Mouse (Mus musculus): ENCODE results near the gene Bex1. TPM values are rescaled to one million over a fixed set of nuclear protein-coding genes. Genes with fewer than 3 reads are reported as not detected.

The Bex1 gene
- polyA plus RNA-seq, 1 experiment from 2014 or later, result 179 TPM

DNA sequence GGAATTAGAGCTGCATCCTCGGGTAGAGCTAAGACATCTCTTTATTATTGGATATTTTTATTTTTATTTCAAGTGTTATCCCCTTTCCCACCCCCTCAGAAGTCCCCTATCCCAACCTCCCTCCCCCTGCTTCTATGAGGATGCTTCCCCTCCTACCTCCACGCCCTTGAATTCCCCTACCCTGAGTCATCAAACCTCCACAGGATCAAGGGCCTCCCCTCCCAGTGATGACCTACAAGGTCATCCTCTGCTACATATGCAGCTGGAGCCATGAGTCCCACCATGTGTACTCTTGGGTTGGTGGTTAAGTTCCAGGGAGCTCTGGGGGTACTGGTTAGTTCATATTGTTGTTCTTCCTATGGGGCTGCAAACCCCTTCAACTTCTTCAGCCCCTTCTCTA is 1.9 kb downstream of the Bex1 start:
- WGBS, result 72% methylated on average over 2 of the region's 2 CpGs

DNA sequence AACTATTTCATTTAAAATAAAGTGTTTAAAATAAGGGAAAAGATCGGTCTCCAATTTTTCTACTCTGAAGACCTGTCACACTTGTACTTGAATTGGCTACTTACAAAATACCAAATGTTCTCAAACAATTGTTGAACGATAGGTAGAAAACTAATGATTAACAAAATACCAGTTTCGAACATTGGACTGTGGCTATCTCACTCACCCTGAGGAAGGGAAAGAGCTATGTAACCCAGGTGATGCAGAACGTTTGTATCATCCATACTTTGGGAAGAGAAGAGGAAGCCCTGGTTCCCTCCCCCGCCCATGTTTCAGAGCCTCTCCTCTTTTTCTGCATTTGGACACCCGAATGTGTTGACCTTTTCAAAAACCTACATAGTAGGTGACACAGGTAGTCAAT is 10.9 kb downstream of the Bex1 start:
- 87% methylated on average over 6 of the region's 6 CpGs for WGBS
- Histone ChIP-seq H3K27me3 (peaks cover 6% of the 10 kb centered on the region), H3K27ac (no peak overlapping the region), H3K4me1 (replicated peaks) (no peaks in the 10 kb centered on the region), H3K4me3 (replicated peaks) (no peak overlapping the region), H3K4me2 (replicated peaks) (no peak overlapping the region), H3K9ac (replicated peaks) (no peak overlapping the region), H3K36me3 (no peaks in the 10 kb centered on the region), H3K9me3 (no peaks in the 10 kb centered on the region)
- no peak for ATAC-seq

More for the DNA sequence above, 1.9 kb downstream of the Bex1 start:
- Histone ChIP-seq H3K36me3 (no peaks in the 10 kb centered on the region), H3K9me3 (no peaks in the 10 kb centered on the region), H3K4me3 (replicated peaks) (no peak overlapping the region), H3K27ac (no peak overlapping the region), H3K4me2 (replicated peaks) (no peak overlapping the region), H3K27me3 (no peaks in the 10 kb centered on the region), H3K4me1 (replicated peaks) (no peaks in the 10 kb centered on the region; the same call in 1 of the 2 replicates), H3K9ac (replicated peaks) (no peak overlapping the region)
- ATAC-seq, result no peak

GRCm38 (mm10) chrX:136203664-136204066 is 11.6 kb downstream of the Bex1 start, which contains the start of gene Tceal5:
TSS of gene Tceal5 (minus strand) at chrX:136203876.
- peaks cover 6% of the 10 kb centered on the region for H3K27me3 ChIP-seq
- WGBS, result 29% methylated on average over 9 of the region's 9 CpGs
- peak; percentile 95 for ATAC-seq
- H3K9ac ChIP-seq (replicated peaks), result peak within 1 kb of the TSS; percentile 67
- H3K4me1 ChIP-seq (replicated peaks), result no peaks in the 10 kb centered on the region
- peak within 1 kb of the TSS; percentile 70 for H3K27ac ChIP-seq
- H3K9me3 ChIP-seq, result no peaks in the 10 kb centered on the region
- peak within 1 kb of the TSS; percentile 57 for H3K4me2 ChIP-seq (replicated peaks)
- H3K4me3 ChIP-seq (replicated peaks), result peak within 1 kb of the TSS; percentile 50
- H3K36me3 ChIP-seq, result no peaks in the 10 kb centered on the region

GRCm38 (mm10) chrX:136203257-136203656 is 12.1 kb downstream of the Bex1 start:
- peak overlapping the region; percentile 50 for H3K4me3 ChIP-seq (replicated peaks)
- no peaks in the 10 kb centered on the region for H3K9me3 ChIP-seq
- H3K9ac ChIP-seq (replicated peaks), result peak overlapping the region; percentile 67
- H3K4me1 ChIP-seq (replicated peaks), result no peaks in the 10 kb centered on the region
- WGBS, result 27% methylated on average over 7 of the region's 7 CpGs
- peaks cover 6% of the 10 kb centered on the region for H3K27me3 ChIP-seq
- H3K4me2 ChIP-seq (replicated peaks), result peak overlapping the region; percentile 57
- ATAC-seq, result peak; percentile 77
- peak overlapping the region; percentile 70 for H3K27ac ChIP-seq
- H3K36me3 ChIP-seq, result no peaks in the 10 kb centered on the region

GRCm38 (mm10) chrX:136196873-136197272 is 18.4 kb downstream of the Bex1 start:
- Histone ChIP-seq H3K4me1 (replicated peaks) (no peaks in the 10 kb centered on the region), H3K4me2 (replicated peaks) (no peak overlapping the region), H3K4me3 (replicated peaks) (no peak overlapping the region), H3K27ac (no peak overlapping the region), H3K27me3 (peaks cover 1% of the 10 kb centered on the region; the same call in 1 of the 2 replicates), H3K36me3 (no peaks in the 10 kb centered on the region), H3K9me3 (no peaks in the 10 kb centered on the region), H3K9ac (replicated peaks) (no peak overlapping the region)
- ATAC-seq, result no peak
- 48% methylated on average over 1 of the region's 1 CpGs for WGBS

GRCm38 (mm10) chrX:136195193-136195944 is 19.9 kb downstream of the Bex1 start:
- Histone ChIP-seq H3K4me3 (replicated peaks) (no peak overlapping the region), H3K36me3 (no peaks in the 10 kb centered on the region), H3K9ac (replicated peaks) (no peak overlapping the region), H3K27me3 (no peaks in the 10 kb centered on the region; the same call in 1 of the 2 replicates), H3K27ac (no peak overlapping the region), H3K9me3 (no peaks in the 10 kb centered on the region), H3K4me2 (replicated peaks) (no peak overlapping the region), H3K4me1 (replicated peaks) (no peaks in the 10 kb centered on the region)
- ATAC-seq, result no peak
- 82% methylated on average over 16 of the region's 16 CpGs for WGBS

DNA sequence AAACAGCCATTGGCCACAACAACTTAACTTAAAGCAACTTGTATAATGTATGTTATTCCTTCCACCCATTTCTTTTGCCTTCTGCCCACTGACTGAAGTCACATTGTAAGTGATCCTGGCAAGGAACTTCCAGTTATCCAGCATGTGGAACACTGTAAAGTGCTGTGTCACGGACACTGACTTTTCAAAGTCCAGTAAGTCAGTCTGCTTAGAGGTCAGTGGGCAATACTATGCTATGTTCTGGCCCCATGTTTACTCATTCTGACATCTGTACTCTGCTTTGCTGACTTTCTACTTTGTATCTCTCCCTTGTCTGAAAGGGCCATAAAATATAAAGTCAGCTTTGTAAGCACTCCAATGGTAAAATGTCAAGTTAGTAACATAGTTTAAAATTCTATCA is 32.2 kb downstream of the Bex1 start:
- Histone ChIP-seq H3K36me3 (no peaks in the 10 kb centered on the region), H3K4me3 (replicated peaks) (no peak overlapping the region), H3K9me3 (no peaks in the 10 kb centered on the region), H3K27me3 (no peaks in the 10 kb centered on the region), H3K4me2 (replicated peaks) (no peak overlapping the region), H3K9ac (replicated peaks) (no peak overlapping the region), H3K4me1 (replicated peaks) (no peaks in the 10 kb centered on the region), H3K27ac (no peak overlapping the region)
- ATAC-seq, result no peak
- 82% methylated on average over 1 of the region's 1 CpGs for WGBS

DNA sequence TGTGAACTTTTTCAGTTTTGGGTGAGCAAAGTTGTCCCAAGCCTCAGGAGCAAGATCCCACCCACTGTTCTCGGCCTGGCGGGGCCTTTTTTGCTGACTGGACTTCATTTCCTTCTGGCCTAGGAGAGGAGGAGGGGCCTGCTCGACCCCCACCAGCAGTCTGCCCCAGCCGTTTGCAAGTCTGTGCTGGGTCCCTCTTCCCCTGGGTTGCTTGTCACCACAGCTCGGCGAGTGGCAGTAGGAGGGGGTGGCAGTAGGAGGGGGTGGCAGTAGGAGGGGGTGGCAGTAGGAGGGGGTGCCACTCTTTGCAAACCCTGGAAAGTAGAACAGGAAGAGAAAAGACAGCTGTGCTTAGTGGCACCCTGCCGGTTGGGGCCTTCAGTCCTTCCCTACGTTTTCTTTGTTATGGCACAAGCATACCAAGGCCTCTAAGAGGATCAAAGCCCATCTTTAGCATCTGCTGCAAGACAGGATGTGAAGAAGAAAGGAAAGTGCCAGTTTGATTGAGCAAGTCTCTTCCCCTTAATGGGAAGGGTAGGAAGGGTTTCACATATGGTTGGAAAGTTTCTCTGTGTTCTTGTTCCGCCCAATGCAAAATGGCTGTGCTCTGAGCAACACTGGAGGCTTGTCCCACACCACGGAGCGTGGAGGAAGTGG is 34.3 kb downstream of the Bex1 start:
- H3K4me3 ChIP-seq (replicated peaks), result no peak overlapping the region
- peak; percentile 63; the same call in 1 of the 2 replicates for ATAC-seq
- WGBS, result 22% methylated on average over 11 of the region's 11 CpGs

DNA sequence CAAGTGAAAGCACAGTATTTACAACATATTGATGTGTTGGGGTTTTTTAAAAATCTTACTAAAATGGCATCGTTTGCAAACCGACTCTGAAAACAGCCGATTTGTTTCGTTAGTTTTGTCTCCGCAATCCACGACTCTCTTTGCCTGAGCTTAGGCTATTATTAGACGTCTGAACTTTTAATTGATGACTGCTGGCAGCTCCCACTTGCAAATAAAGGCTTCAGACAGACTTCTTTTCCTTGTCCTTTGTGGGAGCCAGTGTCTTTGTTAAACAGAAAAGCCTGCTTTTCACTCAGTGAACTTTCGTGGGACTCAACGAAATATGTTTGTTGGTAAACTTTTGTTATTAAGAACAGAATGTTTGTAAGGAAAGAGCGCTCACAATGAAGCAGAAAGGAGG is 42.5 kb downstream of the Bex1 start:
- Histone ChIP-seq H3K27me3 (peaks cover 6% of the 10 kb centered on the region; the same call in 1 of the 2 replicates), H3K4me1 (replicated peaks) (peaks cover 4% of the 10 kb centered on the region; the same call in 1 of the 2 replicates), H3K27ac (peak overlapping the region; percentile 58), H3K36me3 (no peaks in the 10 kb centered on the region), H3K9me3 (no peaks in the 10 kb centered on the region), H3K4me2 (replicated peaks) (peak overlapping the region; percentile 56), H3K4me3 (replicated peaks) (peak overlapping the region; percentile 56), H3K9ac (replicated peaks) (0 out of 2 replicates have a peak overlapping the region, but pooled peaks have one; percentile 37)
- WGBS, result 25% methylated on average over 10 of the region's 10 CpGs
- no peak for ATAC-seq

More for the DNA sequence above, 34.3 kb downstream of the Bex1 start:
- Histone ChIP-seq H3K27ac (no peak overlapping the region), H3K9me3 (no peaks in the 10 kb centered on the region), H3K36me3 (no peaks in the 10 kb centered on the region), H3K9ac (replicated peaks) (no peak overlapping the region), H3K4me1 (replicated peaks) (no peaks in the 10 kb centered on the region), H3K4me2 (replicated peaks) (no peak overlapping the region), H3K27me3 (peaks cover 1% of the 10 kb centered on the region; the same call in 1 of the 2 replicates)

DNA sequence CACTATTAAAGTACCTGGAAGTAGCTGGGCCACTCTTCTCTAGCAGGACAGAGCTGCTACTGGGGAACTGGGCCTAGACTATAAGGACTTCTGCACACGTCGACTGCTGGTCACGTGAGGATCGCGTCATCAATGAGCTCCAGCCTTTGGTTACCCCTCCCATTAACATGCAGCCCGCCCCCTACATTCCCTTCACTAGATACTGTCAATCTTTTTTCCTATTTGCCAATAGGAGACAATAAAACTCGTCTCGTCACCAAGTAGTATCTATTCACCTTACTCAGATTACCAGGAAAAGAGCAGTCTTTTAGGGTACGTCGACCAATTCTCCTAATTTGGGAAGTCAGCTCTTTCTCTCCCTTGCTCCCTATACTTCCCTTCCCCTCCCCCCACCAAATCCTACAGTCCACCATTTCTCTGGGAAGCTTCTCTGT is 43.2 kb downstream of the Bex1 start, which contains the start of gene Tceal8:
Gene Tceal8, minus strand, starts transcription at position 225 of the 434 bp plus-strand sequence.
- Histone ChIP-seq H3K9me3 (no peaks in the 10 kb centered on the region), H3K4me3 (replicated peaks) (peak within 1 kb of the TSS; percentile 56), H3K27me3 (peaks cover 6% of the 10 kb centered on the region; the same call in 1 of the 2 replicates), H3K4me1 (replicated peaks) (peaks cover 4% of the 10 kb centered on the region; the same call in 1 of the 2 replicates), H3K27ac (peak within 1 kb of the TSS; percentile 85), H3K9ac (replicated peaks) (peak within 1 kb of the TSS; percentile 73), H3K36me3 (no peaks in the 10 kb centered on the region), H3K4me2 (replicated peaks) (peak within 1 kb of the TSS; percentile 56)
- 21% methylated on average over 10 of the region's 10 CpGs for WGBS
- peak; percentile 96 for ATAC-seq

GRCm38 (mm10) chrX:136171189-136172117 is 43.9 kb downstream of the Bex1 start:
- no peaks in the 10 kb centered on the region for H3K9me3 ChIP-seq
- H3K4me1 ChIP-seq (replicated peaks), result peaks cover 4% of the 10 kb centered on the region; the same call in 1 of the 2 replicates
- peak overlapping the region; percentile 73 for H3K9ac ChIP-seq (replicated peaks)
- WGBS, result 21% methylated on average over 24 of the region's 24 CpGs
- H3K4me2 ChIP-seq (replicated peaks), result peak overlapping the region; percentile 56
- peak; percentile 77 for ATAC-seq
- H3K36me3 ChIP-seq, result no peaks in the 10 kb centered on the region
- peak overlapping the region; percentile 84 for H3K27ac ChIP-seq
- H3K4me3 ChIP-seq (replicated peaks), result peak overlapping the region; percentile 56
- peaks cover 6% of the 10 kb centered on the region; the same call in 1 of the 2 replicates for H3K27me3 ChIP-seq

Measured in midbrain, embryonic 13.5 days (tissue).